Mouse (Mus musculus): Measurements from ENCODE around the gene Gm13279. TPM values are rescaled to one million over a fixed set of nuclear protein-coding genes. Genes with fewer than 3 reads are reported as not detected.
A peak's percentile ranks its signal among the peaks of the same experiment; 100 is the strongest.
"Not testable (repeated sequence)": the region's sequence is repeated elsewhere in the genome, so short reads cannot be mapped to it uniquely, and the experiment has no call there.

Gm13279 gene
- not detected in 2 replicates for total RNA-seq (2014; rRNA removed)
- polyA plus RNA-seq (2015; fragmentation: Nextera tagmentation; extraction: Ambion mirVana) = not detected in 2 replicates

GRCm38 (mm10) chr4:88797097-88797496 is at the start of gene Gm13279:
Gm13279 (plus strand) TSS chr4:88797397.
- H3K4me1 ChIP-seq (ENCODE audit: insufficient read depth, low read length); H3K27me3 ChIP-seq (ENCODE audit: insufficient read depth, low read length); H3K9ac ChIP-seq (replicated peaks; ENCODE audit: low read length, poor library complexity, severe bottlenecking); ATAC-seq (ENCODE audit: low FRiP score); H3K4me3 ChIP-seq (ENCODE audit: low read depth, low read length); H3K36me3 ChIP-seq (ENCODE audit: insufficient read depth, low read length); H3K27ac ChIP-seq (ENCODE audit: low read depth, low read length); H3K9me3 ChIP-seq (ENCODE audit: low read length); H3K4me2 ChIP-seq (ENCODE audit: low read depth, low read length, poor library complexity, severe bottlenecking); DNase-seq (ENCODE audit: low spot score): not testable (repeated sequence)
- WGBS = no CpG with 5 or more reads among the region's 28 CpGs

GRCm38 (mm10) chr4:88749926-88750325 is 47.3 kb upstream of the Gm13279 start:
- no peak for DNase-seq (ENCODE audit: low spot score)
- no peak for ATAC-seq (ENCODE audit: low FRiP score)
- no peaks in the 10 kb centered on the region for H3K36me3 ChIP-seq (ENCODE audit: insufficient read depth, low read length)
- H3K9me3 ChIP-seq (ENCODE audit: low read length) = no peaks in the 10 kb centered on the region
- no peaks in the 10 kb centered on the region for H3K4me1 ChIP-seq (ENCODE audit: insufficient read depth, low read length)
- no peak overlapping the region for H3K27ac ChIP-seq (ENCODE audit: low read depth, low read length)
- 70% methylated on average over 6 of the region's 6 CpGs for WGBS
- H3K27me3 ChIP-seq (ENCODE audit: insufficient read depth, low read length) = no peaks in the 10 kb centered on the region
- no peak overlapping the region for H3K4me3 ChIP-seq (ENCODE audit: low read depth, low read length)
- H3K9ac ChIP-seq (replicated peaks; ENCODE audit: low read length, poor library complexity, severe bottlenecking) = no peak overlapping the region
- no peak overlapping the region for H3K4me2 ChIP-seq (ENCODE audit: low read depth, low read length, poor library complexity, severe bottlenecking)
- TF ChIP-seq CTCF (IDR thresholded peaks at IDR 0.05) = no peak

- not testable (repeated sequence) for DNase-seq (ENCODE audit: low spot score); H3K27me3 ChIP-seq (ENCODE audit: insufficient read depth, low read length); H3K4me2 ChIP-seq (ENCODE audit: low read depth, low read length, poor library complexity, severe bottlenecking); H3K4me3 ChIP-seq (ENCODE audit: low read depth, low read length); H3K36me3 ChIP-seq (ENCODE audit: insufficient read depth, low read length); H3K27ac ChIP-seq (ENCODE audit: low read depth, low read length); H3K4me1 ChIP-seq (ENCODE audit: insufficient read depth, low read length); ATAC-seq (ENCODE audit: low FRiP score); H3K9me3 ChIP-seq (ENCODE audit: low read length); H3K9ac ChIP-seq (replicated peaks; ENCODE audit: low read length, poor library complexity, severe bottlenecking)
- 76% methylated on average over 15 of the region's 15 CpGs for WGBS
Measured at GRCm38 (mm10) chr4:88754818-88755340, 42.3 kb upstream of the Gm13279 start, which contains the start of gene Gm13271. Gm13271 (plus strand) TSS chr4:88754868.

GRCm38 (mm10) chr4:88756581-88757513 is 40.4 kb upstream of the Gm13279 start:
- ATAC-seq (ENCODE audit: low FRiP score); H3K4me1 ChIP-seq (ENCODE audit: insufficient read depth, low read length); H3K36me3 ChIP-seq (ENCODE audit: insufficient read depth, low read length); H3K27ac ChIP-seq (ENCODE audit: low read depth, low read length); H3K27me3 ChIP-seq (ENCODE audit: insufficient read depth, low read length); H3K9me3 ChIP-seq (ENCODE audit: low read length); DNase-seq (ENCODE audit: low spot score): not testable (repeated sequence)
- H3K4me2 ChIP-seq (ENCODE audit: low read depth, low read length, poor library complexity, severe bottlenecking) = peak overlapping the region; percentile 65
- 0 out of 2 replicates have a peak overlapping the region, but pooled peaks have one; percentile 29 for H3K9ac ChIP-seq (replicated peaks; ENCODE audit: low read length, poor library complexity, severe bottlenecking)
- 10% methylated on average over 28 of the region's 31 CpGs for WGBS
- H3K4me3 ChIP-seq (ENCODE audit: low read depth, low read length) = peak overlapping the region; percentile 37

- Histone ChIP-seq H3K9ac (replicated peaks; ENCODE audit: low read length, poor library complexity, severe bottlenecking) (0 out of 2 replicates have a peak overlapping the region, but pooled peaks have one; percentile 29), H3K4me3 (ENCODE audit: low read depth, low read length) (peak overlapping the region; percentile 37), H3K4me2 (ENCODE audit: low read depth, low read length, poor library complexity, severe bottlenecking) (peak overlapping the region; percentile 65)
- peak; percentile 99 for ATAC-seq (ENCODE audit: low FRiP score)
- H3K9me3 ChIP-seq (ENCODE audit: low read length); H3K36me3 ChIP-seq (ENCODE audit: insufficient read depth, low read length); H3K27me3 ChIP-seq (ENCODE audit: insufficient read depth, low read length); H3K27ac ChIP-seq (ENCODE audit: low read depth, low read length); H3K4me1 ChIP-seq (ENCODE audit: insufficient read depth, low read length): not testable (repeated sequence)
- peak; percentile 73 for TF ChIP-seq CTCF (IDR thresholded peaks at IDR 0.05)
- peak; percentile 93 for DNase-seq (ENCODE audit: low spot score)
- under 1% methylated on average over 11 of the region's 21 CpGs for WGBS
Measured at GRCm38 (mm10) chr4:88757628-88758031, 39.6 kb upstream of the Gm13279 start.

- not testable (repeated sequence) for H3K9ac ChIP-seq (replicated peaks; ENCODE audit: low read length, poor library complexity, severe bottlenecking); H3K9me3 ChIP-seq (ENCODE audit: low read length)
- WGBS = 88% methylated on average over 9 of the region's 9 CpGs
Measured at GRCm38 (mm10) chr4:88758751-88759150, 38.4 kb upstream of the Gm13279 start.

GRCm38 (mm10) chr4:88759610-88760268 is 37.5 kb upstream of the Gm13279 start, which contains the start of gene Gm13283:
Gm13283 (plus strand) TSS chr4:88760119.
- WGBS = 37% methylated on average over 6 of the region's 14 CpGs
- DNase-seq (ENCODE audit: low spot score); H3K36me3 ChIP-seq (ENCODE audit: insufficient read depth, low read length); H3K4me1 ChIP-seq (ENCODE audit: insufficient read depth, low read length); H3K27ac ChIP-seq (ENCODE audit: low read depth, low read length); ATAC-seq (ENCODE audit: low FRiP score); H3K9me3 ChIP-seq (ENCODE audit: low read length); H3K27me3 ChIP-seq (ENCODE audit: insufficient read depth, low read length); H3K9ac ChIP-seq (replicated peaks; ENCODE audit: low read length, poor library complexity, severe bottlenecking): not testable (repeated sequence)
- peak within 1 kb of the TSS; percentile 42 for H3K4me2 ChIP-seq (ENCODE audit: low read depth, low read length, poor library complexity, severe bottlenecking)
- peak within 1 kb of the TSS; percentile 20; the same call in 1 of the 2 replicates for H3K4me3 ChIP-seq (ENCODE audit: low read depth, low read length)

More at GRCm38 (mm10) chr4:88758751-88759150, 38.4 kb upstream of the Gm13279 start:
- H3K36me3 ChIP-seq (ENCODE audit: insufficient read depth, low read length); H3K4me2 ChIP-seq (ENCODE audit: low read depth, low read length, poor library complexity, severe bottlenecking); H3K27ac ChIP-seq (ENCODE audit: low read depth, low read length); DNase-seq (ENCODE audit: low spot score); H3K4me1 ChIP-seq (ENCODE audit: insufficient read depth, low read length); H3K4me3 ChIP-seq (ENCODE audit: low read depth, low read length); ATAC-seq (ENCODE audit: low FRiP score); H3K27me3 ChIP-seq (ENCODE audit: insufficient read depth, low read length): not testable (repeated sequence)

Data from midbrain, postnatal 0 days (tissue).